Mouse (Mus musculus): ENCODE data around the gene Acss2.

Acss2 gene

GRCm38 (mm10) chr2:155630153-155630552 lies 112.4 kb downstream of the Acss2 start:
- no peak for DNase-seq

- no peak for DNase-seq
Observed at GRCm38 (mm10) chr2:155630590-155631416, 113.1 kb downstream of the Acss2 start.

GRCm38 (mm10) chr2:155632138-155632936 lies 114.6 kb downstream of the Acss2 start:
- DNase-seq, result no peak

- DNase-seq, result no peak
Observed at GRCm38 (mm10) chr2:155633121-155633520, 115.4 kb downstream of the Acss2 start.

GRCm38 (mm10) chr2:155633731-155634130 lies 116.0 kb downstream of the Acss2 start:
- no peak for DNase-seq

- no peak for DNase-seq
Observed at GRCm38 (mm10) chr2:155634562-155634961, 116.8 kb downstream of the Acss2 start.
